In genomic region chr7:139257752-139258542, GRCm38 (mm10) we compare ENCODE assay signal across 11 mouse cellular contexts. TPM values are rescaled to one million over a fixed set of nuclear protein-coding genes. Genes with fewer than 3 reads are reported as not detected.
A peak's percentile ranks its signal among the peaks of the same experiment; 100 is the strongest.
DNase-seq lines count a peak whose midpoint lies in the region; ATAC-seq lines count a peak whose summit lies in the region.
"Had no signal": no experiment of that assay in that cellular context is flagged by ENCODE, and none has a peak within 500 bp of the region (broad histone marks: within the 10 kb centered on the region; RNA-seq: fewer than 3 reads in every experiment).

No protein-coding gene starts in this region.

- peaks cover 40% of the 10 kb centered on the region for H3K4me1 ChIP-seq in heart, embryonic 13.5 days
- peaks cover 23% of the 10 kb centered on the region for H3K4me1 ChIP-seq in heart, embryonic 11.5 days (ENCODE audit: control insufficient read depth, insufficient read depth, low read length)
- H3K4me1 ChIP-seq in embryonic facial prominence, embryonic 13.5 days, result peaks cover 27% of the 10 kb centered on the region
- H3K4me1 ChIP-seq in kidney, embryonic 16.5 days (ENCODE audit: insufficient read depth, low read length), result peaks cover 12% of the 10 kb centered on the region
- H3K4me1 ChIP-seq in hindbrain, embryonic 11.5 days (replicated peaks; ENCODE audit: control insufficient read depth, insufficient read depth, low read length), result no peaks in the 10 kb centered on the region

- no peaks in the 10 kb centered on the region for H3K27me3 ChIP-seq in heart, embryonic 13.5 days (replicated peaks)
- no peaks in the 10 kb centered on the region for H3K27me3 ChIP-seq in heart, embryonic 11.5 days (ENCODE audit: control insufficient read depth, insufficient read depth, low read length)
- no peaks in the 10 kb centered on the region for H3K27me3 ChIP-seq in embryonic facial prominence, embryonic 13.5 days
- H3K27me3 ChIP-seq in kidney, embryonic 16.5 days (ENCODE audit: insufficient read depth, low read length), result no peaks in the 10 kb centered on the region
- no peaks in the 10 kb centered on the region for H3K27me3 ChIP-seq in hindbrain, embryonic 11.5 days (ENCODE audit: control insufficient read depth, insufficient read depth, low read length)

- no peak overlapping the region for H3K9ac ChIP-seq in heart, embryonic 13.5 days
- H3K9ac ChIP-seq in heart, embryonic 11.5 days (ENCODE audit: low read depth, low read length), result no peak overlapping the region
- no peak overlapping the region for H3K9ac ChIP-seq in embryonic facial prominence, embryonic 13.5 days
- no peak overlapping the region for H3K9ac ChIP-seq in kidney, embryonic 16.5 days (replicated peaks; ENCODE audit: low read length)
- no peak overlapping the region for H3K9ac ChIP-seq in hindbrain, embryonic 11.5 days (ENCODE audit: low read depth, low read length)

- peaks cover 73% of the 10 kb centered on the region for H3K36me3 ChIP-seq in heart, embryonic 13.5 days
- peaks cover 8% of the 10 kb centered on the region for H3K36me3 ChIP-seq in heart, embryonic 11.5 days (ENCODE audit: control insufficient read depth, insufficient read depth, low read length)
- H3K36me3 ChIP-seq in embryonic facial prominence, embryonic 13.5 days, result peaks cover 69% of the 10 kb centered on the region
- H3K36me3 ChIP-seq in kidney, embryonic 16.5 days (ENCODE audit: insufficient read depth, low read length), result peaks cover 14% of the 10 kb centered on the region
- no peaks in the 10 kb centered on the region for H3K36me3 ChIP-seq in hindbrain, embryonic 11.5 days (ENCODE audit: control insufficient read depth, insufficient read depth, low read length)

- 0 out of 2 replicates have a peak overlapping the region, but pooled peaks have one; percentile 8 for H3K27ac ChIP-seq in heart, embryonic 13.5 days (replicated peaks)
- no peak overlapping the region for H3K27ac ChIP-seq in heart, embryonic 11.5 days (ENCODE audit: low read depth, low read length)
- peak overlapping the region; percentile 72 for H3K27ac ChIP-seq in embryonic facial prominence, embryonic 13.5 days
- peak overlapping the region; percentile 87 for H3K27ac ChIP-seq in kidney, embryonic 16.5 days (ENCODE audit: low read length)
- H3K27ac ChIP-seq in hindbrain, embryonic 11.5 days (ENCODE audit: low read depth, low read length), result no peak overlapping the region

- peak; percentile 80 for DNase-seq in lung, postnatal 10 days
- DNase-seq in right cerebral cortex, postnatal 14 days, result no peak
- no peak for DNase-seq in frontal cortex, postnatal 25 days (ENCODE audit: low spot score in 2 of 2)
- DNase-seq in hindbrain, embryonic 11.5 days (ENCODE audit: low spot score), result no peak
- DNase-seq: adrenal gland, postnatal 25 days; cerebellum, postnatal 25 days had no signal

- no peak overlapping the region for H3K4me3 ChIP-seq in heart, embryonic 13.5 days
- H3K4me3 ChIP-seq in heart, embryonic 11.5 days (ENCODE audit: low read depth, low read length), result no peak overlapping the region
- no peak overlapping the region for H3K4me3 ChIP-seq in embryonic facial prominence, embryonic 13.5 days
- H3K4me3 ChIP-seq in kidney, embryonic 16.5 days (ENCODE audit: low read length), result no peak overlapping the region
- no peak overlapping the region for H3K4me3 ChIP-seq in hindbrain, embryonic 11.5 days (ENCODE audit: low read depth, low read length)

- 45% methylated on average over 10 of the region's 10 CpGs for WGBS in heart, embryonic 13.5 days
- 50% methylated on average over 10 of the region's 10 CpGs for WGBS in heart, embryonic 11.5 days (ENCODE audit: insufficient replicate concordance)
- 60% methylated on average over 10 of the region's 10 CpGs for WGBS in embryonic facial prominence, embryonic 13.5 days
- WGBS in kidney, embryonic 16.5 days, result 72% methylated on average over 10 of the region's 10 CpGs
- 73% methylated on average over 10 of the region's 10 CpGs for WGBS in hindbrain, embryonic 11.5 days

- ATAC-seq in heart, embryonic 13.5 days (ENCODE audit: extremely low read depth, insufficient number of reproducible peaks, low FRiP score, low TSS enrichment), result no peak
- ATAC-seq in heart, embryonic 11.5 days (replicated peaks; ENCODE audit: insufficient number of reproducible peaks, low FRiP score, low TSS enrichment), result no peak
- ATAC-seq in embryonic facial prominence, embryonic 13.5 days (ENCODE audit: insufficient number of reproducible peaks, insufficient read depth, low FRiP score, low TSS enrichment, low read depth), result no peak
- ATAC-seq in kidney, embryonic 16.5 days (ENCODE audit: low FRiP score, low TSS enrichment), result peak; percentile 89
- no peak for ATAC-seq in hindbrain, embryonic 11.5 days (ENCODE audit: low FRiP score)

- 0 out of 2 replicates have a peak, but pooled peaks cover 5% of the 10 kb centered on the region for H3K9me3 ChIP-seq in heart, embryonic 13.5 days
- H3K9me3 ChIP-seq in heart, embryonic 11.5 days (replicated peaks; ENCODE audit: control insufficient read depth, low read length), result no peaks in the 10 kb centered on the region
- no peaks in the 10 kb centered on the region for H3K9me3 ChIP-seq in embryonic facial prominence, embryonic 13.5 days
- H3K9me3 ChIP-seq in kidney, embryonic 16.5 days (ENCODE audit: low read length), result no peaks in the 10 kb centered on the region
- H3K9me3 ChIP-seq in hindbrain, embryonic 11.5 days (ENCODE audit: control insufficient read depth, low read length), result no peaks in the 10 kb centered on the region

- no peak overlapping the region for H3K4me2 ChIP-seq in heart, embryonic 13.5 days
- no peak overlapping the region for H3K4me2 ChIP-seq in heart, embryonic 11.5 days
- H3K4me2 ChIP-seq in embryonic facial prominence, embryonic 13.5 days, result no peak overlapping the region
- H3K4me2 ChIP-seq in kidney, embryonic 16.5 days (replicated peaks; ENCODE audit: low read depth, low read length), result no peak overlapping the region
- H3K4me2 ChIP-seq in hindbrain, embryonic 11.5 days (replicated peaks; ENCODE audit: low read depth, low read length), result no peak overlapping the region
- H3K4me2 ChIP-seq: liver, embryonic 11.5 days had no signal

RNA-seq across cellular contexts. Expression of gene Pwwp2b, which starts 9.7 kb away (rescaled TPM):
- 7.3 and 8.0 TPM in 2 replicates for polyA plus RNA-seq in heart, embryonic 13.5 days (2015; fragmentation: Nextera tagmentation; extraction: Ambion mirVana)
- polyA plus RNA-seq in heart, embryonic 11.5 days (2014; fragmentation: Nextera tagmentation; extraction: Ambion mirVana), result 8.4 TPM in 2 replicates
- polyA plus RNA-seq in embryonic facial prominence, embryonic 13.5 days (2015; fragmentation: Nextera tagmentation; extraction: Ambion mirVana), result 13.7 and 16.0 TPM in 2 replicates
- 9.1 and 10.6 TPM in 2 replicates for polyA plus RNA-seq in kidney, embryonic 16.5 days (2015; fragmentation: Nextera tagmentation; extraction: Ambion mirVana)
- 3.4 and 4.4 TPM in 2 replicates for polyA plus RNA-seq in hindbrain, embryonic 11.5 days (2014; fragmentation: Nextera tagmentation; extraction: Ambion mirVana)

RNA-seq across cellular contexts. Expression of gene Stk32c, which starts 44.8 kb away (rescaled TPM):
- polyA plus RNA-seq in heart, embryonic 13.5 days (2015; fragmentation: Nextera tagmentation; extraction: Ambion mirVana), result 0.11 TPM in 1 of 2 replicates, not detected in the other
- polyA plus RNA-seq in heart, embryonic 11.5 days (2014; fragmentation: Nextera tagmentation; extraction: Ambion mirVana), result not detected in 2 replicates
- 0.18 and 0.22 TPM in 2 replicates for polyA plus RNA-seq in embryonic facial prominence, embryonic 13.5 days (2015; fragmentation: Nextera tagmentation; extraction: Ambion mirVana)
- 0.26 and 0.39 TPM in 2 replicates for polyA plus RNA-seq in kidney, embryonic 16.5 days (2015; fragmentation: Nextera tagmentation; extraction: Ambion mirVana)
- polyA plus RNA-seq in hindbrain, embryonic 11.5 days (2014; fragmentation: Nextera tagmentation; extraction: Ambion mirVana), result 0.52 and 0.54 TPM in 2 replicates
- polyA plus RNA-seq: liver, embryonic 11.5 days had no signal

RNA-seq across cellular contexts. Expression of gene Lrrc27, which starts 45.2 kb away (rescaled TPM):
- 2.3 and 3.3 TPM in 2 replicates for polyA plus RNA-seq in heart, embryonic 13.5 days (2015; fragmentation: Nextera tagmentation; extraction: Ambion mirVana)
- polyA plus RNA-seq in heart, embryonic 11.5 days (2014; fragmentation: Nextera tagmentation; extraction: Ambion mirVana), result 4.9 and 6.2 TPM in 2 replicates
- polyA plus RNA-seq in embryonic facial prominence, embryonic 13.5 days (2015; fragmentation: Nextera tagmentation; extraction: Ambion mirVana), result 2.0 and 2.1 TPM in 2 replicates
- 2.8 and 3.3 TPM in 2 replicates for polyA plus RNA-seq in kidney, embryonic 16.5 days (2015; fragmentation: Nextera tagmentation; extraction: Ambion mirVana)
- 6.5 and 9.4 TPM in 2 replicates for polyA plus RNA-seq in hindbrain, embryonic 11.5 days (2014; fragmentation: Nextera tagmentation; extraction: Ambion mirVana)

Comparison
In these comparisons a context has a peak if more than half of its experiments do, and no peak if none do; other contexts are left out.
1. H3K27ac ChIP-seq: peak in heart, embryonic 13.5 days (single experiment), embryonic facial prominence, embryonic 13.5 days (single experiment) and kidney, embryonic 16.5 days (single experiment); none in heart, embryonic 11.5 days (single experiment) and hindbrain, embryonic 11.5 days (single experiment).